Mouse (Mus musculus) liver, adult (tissue): ENCODE measurements around the gene Syn3.

Source experiments
- GATA4 ChIP-seq: IDR thresholded peaks from 2 replicates; pipeline ENCODE4 v1.6.1; 2014; ENCODE audit warnings: mild to moderate bottlenecking, low read length; ENCODE audit not compliant: insufficient replicate concordance

Syn3 gene

GRCm38 (mm10) chr10:86273410-86274191 lies 225.1 kb downstream of the Syn3 start:
- TF ChIP-seq GATA4 = peak; percentile 98

GRCm38 (mm10) chr10:86272826-86273225 lies 225.9 kb downstream of the Syn3 start:
- no peak for TF ChIP-seq GATA4

GRCm38 (mm10) chr10:86270254-86270653 lies 228.4 kb downstream of the Syn3 start:
- no peak for TF ChIP-seq GATA4

- no peak for TF ChIP-seq GATA4
Measured at GRCm38 (mm10) chr10:86264618-86265017, 234.1 kb downstream of the Syn3 start.

GRCm38 (mm10) chr10:86261725-86262124 lies 237.0 kb downstream of the Syn3 start:
- no peak for TF ChIP-seq GATA4

- no peak for TF ChIP-seq GATA4
Measured at GRCm38 (mm10) chr10:86258992-86259391, 239.7 kb downstream of the Syn3 start.

- TF ChIP-seq GATA4 = no peak
Measured at GRCm38 (mm10) chr10:86258046-86258445, 240.7 kb downstream of the Syn3 start.

GRCm38 (mm10) chr10:86257045-86257444 lies 241.7 kb downstream of the Syn3 start:
- TF ChIP-seq GATA4 = no peak

GRCm38 (mm10) chr10:86256221-86256620 lies 242.5 kb downstream of the Syn3 start:
- TF ChIP-seq GATA4 = no peak

- TF ChIP-seq GATA4 = peak; percentile 80; the same call in 1 of the 2 replicates
Measured at GRCm38 (mm10) chr10:86250149-86250922, 248.4 kb downstream of the Syn3 start.

- TF ChIP-seq GATA4 = no peak
Measured at GRCm38 (mm10) chr10:86249283-86249682, 249.4 kb downstream of the Syn3 start.

GRCm38 (mm10) chr10:86248807-86249206 lies 249.9 kb downstream of the Syn3 start:
- no peak for TF ChIP-seq GATA4

- TF ChIP-seq GATA4 = no peak
Measured at GRCm38 (mm10) chr10:86248131-86248740, 250.5 kb downstream of the Syn3 start.

- no peak for TF ChIP-seq GATA4
Measured at GRCm38 (mm10) chr10:86245396-86245795, 253.3 kb downstream of the Syn3 start.

- no peak for TF ChIP-seq GATA4
Measured at GRCm38 (mm10) chr10:86243525-86243924, 255.2 kb downstream of the Syn3 start.

- no peak for TF ChIP-seq GATA4
Measured at GRCm38 (mm10) chr10:86242721-86243120, 256.0 kb downstream of the Syn3 start.
